Mouse (Mus musculus) neural tube, embryonic 11.5 days (tissue): ENCODE results near the gene Mical2. TPM values are rescaled to one million over a fixed set of nuclear protein-coding genes. Genes with fewer than 3 reads are reported as not detected.

Experiments
- ATAC-seq: fragments of 200-750 bp; cut with Nextera tagmentation; 2 replicates; pipeline ENCODE4 v1.8.0; 2017; ENCODE audit warnings: moderate number of reproducible peaks, mild to moderate bottlenecking, moderate TSS enrichment, moderate library complexity; ENCODE audit not compliant: insufficient read depth, low FRiP score, low TSS enrichment
- DNase-seq: peaks from one replicate; pipeline ENCODE4 v3.0.0-alpha.2; 2015; ENCODE audit warnings: low spot score
- H3K27ac ChIP-seq: fragments of 300-500 bp; sonication (generic); 2 replicates; pipeline ENCODE4 v1.5.1; 2014; ENCODE audit warnings: low read depth, mild to moderate bottlenecking, low read length
- H3K27me3 ChIP-seq: fragments of 300-500 bp; sonication (generic); 2 replicates; pipeline ENCODE4 v1.6.1; 2014; ENCODE audit warnings: mild to moderate bottlenecking, low read length, mixed read lengths; ENCODE audit not compliant: control insufficient read depth, insufficient read depth
- H3K36me3 ChIP-seq: fragments of 300-500 bp; sonication (generic); 2 replicates; pipeline ENCODE4 v1.6.1; 2014; ENCODE audit warnings: mild to moderate bottlenecking, low read length, moderate library complexity, mixed read lengths; ENCODE audit not compliant: control insufficient read depth, insufficient read depth
- H3K4me1 ChIP-seq: fragments of 300-500 bp; sonication (generic); 2 replicates; pipeline ENCODE4 v1.6.1; 2014; ENCODE audit warnings: low read length, mixed read lengths; ENCODE audit not compliant: control insufficient read depth, insufficient read depth
- H3K4me2 ChIP-seq: fragments of 300-500 bp; sonication (generic); 2 replicates; pipeline ENCODE4 v1.6.1; 2014; ENCODE audit warnings: low read depth, mild to moderate bottlenecking, moderate library complexity
- H3K4me3 ChIP-seq: fragments of 300-500 bp; sonication (generic); 2 replicates; pipeline ENCODE4 v1.5.1; 2014; ENCODE audit warnings: low read depth, low read length
- H3K9ac ChIP-seq: fragments of 300-500 bp; sonication (generic); 2 replicates; pipeline ENCODE4 v1.6.1; 2014; ENCODE audit warnings: mild to moderate bottlenecking, low read length
- H3K9me3 ChIP-seq: fragments of 300-500 bp; sonication (generic); 2 replicates; pipeline ENCODE4 v1.6.1; 2016; ENCODE audit warnings: low read length; ENCODE audit not compliant: control insufficient read depth
- WGBS: fragments of 180-500 bp; shearing (Covaris S2); extraction: QIAGEN DNeasy Blood & Tissue Kit; methylation state at CpG from one replicate; pipeline ENCODE4 v1.1.7; 2014; 5-methylcytosine and 5-hydroxymethylcytosine counted together
- polyA plus RNA-seq: library from polyadenylated mRNA; unstranded; fragments of >200 nt; fragmentation: Nextera tagmentation; extraction: Ambion mirVana; gene quantifications from 2 replicates; pipeline ENCODE4 v1.2.1, GENCODE M21; 2014

Gene Mical2
- polyA plus RNA-seq, 1 experiment from 2014 or later: 1.6 TPM

GRCm38 (mm10) chr7:112288352-112289107, 62.9 kb downstream of the Mical2 start:
- no peak for DNase-seq
- ATAC-seq: no peak
- Histone ChIP-seq H3K9me3 (no peaks in the 10 kb centered on the region), H3K4me2 (no peak overlapping the region), H3K27me3 (no peaks in the 10 kb centered on the region), H3K9ac (no peak overlapping the region), H3K4me3 (no peak overlapping the region), H3K27ac (no peak overlapping the region), H3K4me1 (no peaks in the 10 kb centered on the region), H3K36me3 (no peaks in the 10 kb centered on the region)
- 92% methylated on average over 5 of the region's 5 CpGs for WGBS

- no peak overlapping the region for H3K4me2 ChIP-seq
- no peak overlapping the region for H3K4me3 ChIP-seq
- no peaks in the 10 kb centered on the region for H3K4me1 ChIP-seq
- H3K9ac ChIP-seq: no peak overlapping the region
- WGBS: 72% methylated on average over 5 of the region's 5 CpGs
- H3K36me3 ChIP-seq: no peaks in the 10 kb centered on the region
- DNase-seq: no peak
- no peaks in the 10 kb centered on the region for H3K9me3 ChIP-seq
- H3K27me3 ChIP-seq: no peaks in the 10 kb centered on the region
- no peak for ATAC-seq
- H3K27ac ChIP-seq: no peak overlapping the region
These were observed 63.9 kb downstream of the Mical2 start for GRCm38 (mm10) chr7:112289514-112289913.

GRCm38 (mm10) chr7:112289990-112290389, 64.3 kb downstream of the Mical2 start:
- Histone ChIP-seq H3K9ac (no peak overlapping the region), H3K36me3 (no peaks in the 10 kb centered on the region), H3K4me3 (no peak overlapping the region), H3K27ac (no peak overlapping the region), H3K4me1 (no peaks in the 10 kb centered on the region), H3K9me3 (no peaks in the 10 kb centered on the region), H3K27me3 (no peaks in the 10 kb centered on the region), H3K4me2 (no peak overlapping the region)
- no peak for DNase-seq
- no peak for ATAC-seq
- 62% methylated on average over 4 of the region's 4 CpGs for WGBS

- WGBS: 54% methylated on average over 6 of the region's 7 CpGs
- ATAC-seq: no peak
These were observed 67.9 kb downstream of the Mical2 start for GRCm38 (mm10) chr7:112293456-112294104.

GRCm38 (mm10) chr7:112295426-112296221, 70.0 kb downstream of the Mical2 start:
- ATAC-seq (no peak), DNase-seq (no peak)
- no peak overlapping the region for H3K9ac ChIP-seq
- no peaks in the 10 kb centered on the region for H3K27me3 ChIP-seq
- no peak overlapping the region for H3K27ac ChIP-seq
- H3K9me3 ChIP-seq: no peaks in the 10 kb centered on the region
- no peak overlapping the region for H3K4me3 ChIP-seq
- no peaks in the 10 kb centered on the region for H3K36me3 ChIP-seq
- H3K4me1 ChIP-seq: no peaks in the 10 kb centered on the region
- no peak overlapping the region for H3K4me2 ChIP-seq
- 65% methylated on average over 8 of the region's 8 CpGs for WGBS

More at GRCm38 (mm10) chr7:112293456-112294104, 67.9 kb downstream of the Mical2 start:
- H3K4me3 ChIP-seq: no peak overlapping the region
- no peak for DNase-seq
- H3K9me3 ChIP-seq: no peaks in the 10 kb centered on the region
- no peaks in the 10 kb centered on the region for H3K27me3 ChIP-seq
- no peak overlapping the region for H3K4me2 ChIP-seq
- no peaks in the 10 kb centered on the region for H3K4me1 ChIP-seq
- H3K36me3 ChIP-seq: no peaks in the 10 kb centered on the region
- H3K9ac ChIP-seq: no peak overlapping the region
- H3K27ac ChIP-seq: no peak overlapping the region

- Histone ChIP-seq H3K9ac (no peak overlapping the region), H3K4me3 (no peak overlapping the region), H3K4me2 (no peak overlapping the region), H3K36me3 (no peaks in the 10 kb centered on the region), H3K27ac (no peak overlapping the region), H3K27me3 (no peaks in the 10 kb centered on the region), H3K4me1 (no peaks in the 10 kb centered on the region), H3K9me3 (no peaks in the 10 kb centered on the region)
- ATAC-seq (no peak), DNase-seq (no peak)
- 87% methylated on average over 9 of the region's 9 CpGs for WGBS
These were observed 72.4 kb downstream of the Mical2 start for GRCm38 (mm10) chr7:112298032-112298431.

GRCm38 (mm10) chr7:112298871-112299422, 73.3 kb downstream of the Mical2 start:
- H3K9me3 ChIP-seq: no peaks in the 10 kb centered on the region
- no peaks in the 10 kb centered on the region for H3K4me1 ChIP-seq
- H3K27ac ChIP-seq: no peak overlapping the region
- no peak overlapping the region for H3K4me2 ChIP-seq
- H3K4me3 ChIP-seq: no peak overlapping the region
- WGBS: 83% methylated on average over 3 of the region's 3 CpGs
- no peak for DNase-seq
- no peak for ATAC-seq
- H3K36me3 ChIP-seq: no peaks in the 10 kb centered on the region
- no peaks in the 10 kb centered on the region for H3K27me3 ChIP-seq
- no peak overlapping the region for H3K9ac ChIP-seq

- Histone ChIP-seq H3K9ac (no peak overlapping the region), H3K9me3 (no peaks in the 10 kb centered on the region), H3K36me3 (no peaks in the 10 kb centered on the region), H3K4me2 (no peak overlapping the region), H3K27me3 (no peaks in the 10 kb centered on the region), H3K4me3 (no peak overlapping the region), H3K27ac (no peak overlapping the region), H3K4me1 (no peaks in the 10 kb centered on the region)
- ATAC-seq: no peak
- WGBS: 74% methylated on average over 10 of the region's 10 CpGs
- no peak for DNase-seq
These were observed 74.0 kb downstream of the Mical2 start for GRCm38 (mm10) chr7:112299521-112300096.
